Mouse (Mus musculus) urinary bladder, postnatal 14 days (tissue): ENCODE results near the gene Olfr492.

Experiments
- DNase-seq: peaks from one replicate; pipeline ENCODE4 v3.0.0; 2021; ENCODE audit warnings: low spot score

The Olfr492 gene

DNA sequence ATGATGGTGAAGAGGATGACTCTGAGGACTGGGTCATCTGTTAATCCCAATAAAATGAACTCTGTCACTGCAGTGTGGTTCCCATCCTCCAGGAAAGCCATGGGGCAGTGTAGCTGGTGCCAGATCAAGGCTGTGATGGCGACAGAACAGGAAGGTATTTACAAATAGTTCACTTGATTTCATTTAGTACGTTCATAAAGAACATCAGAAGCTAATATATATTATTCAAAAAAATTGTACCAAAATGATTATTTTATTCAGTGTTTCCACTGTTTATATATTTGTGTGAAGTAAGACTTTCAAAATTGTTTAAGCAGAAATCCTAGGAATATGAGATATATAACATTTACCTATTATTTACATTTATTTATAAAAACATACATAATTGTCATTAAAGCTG, at the start of gene Olfr492:
Olfr492 (minus strand) TSS at position 101 of the 400 bp plus-strand sequence.
- DNase-seq: no peak

DNA sequence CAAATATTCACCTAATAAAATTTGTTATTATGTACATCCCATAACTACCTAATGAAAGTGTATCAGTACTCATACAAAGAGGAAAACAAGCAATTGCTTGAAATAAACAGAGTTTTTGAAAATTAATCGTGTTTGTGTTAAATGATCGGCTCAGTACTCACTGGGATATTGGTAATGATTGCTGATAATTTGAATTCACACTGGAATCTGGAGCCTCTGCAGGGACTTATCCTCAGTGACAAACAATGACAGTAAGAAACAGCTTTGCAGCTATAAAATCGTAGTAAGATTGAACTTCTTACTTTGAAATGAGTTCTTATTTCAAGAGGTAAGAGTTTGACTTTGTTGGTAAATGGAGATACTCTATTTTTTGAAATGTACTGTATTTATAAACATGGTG, 41.6 kb upstream of the Olfr492 start, which contains the start of gene Olfr494:
Olfr494 (plus strand) TSS at position 301 of the 400 bp plus-strand sequence.
- DNase-seq: no peak

DNA sequence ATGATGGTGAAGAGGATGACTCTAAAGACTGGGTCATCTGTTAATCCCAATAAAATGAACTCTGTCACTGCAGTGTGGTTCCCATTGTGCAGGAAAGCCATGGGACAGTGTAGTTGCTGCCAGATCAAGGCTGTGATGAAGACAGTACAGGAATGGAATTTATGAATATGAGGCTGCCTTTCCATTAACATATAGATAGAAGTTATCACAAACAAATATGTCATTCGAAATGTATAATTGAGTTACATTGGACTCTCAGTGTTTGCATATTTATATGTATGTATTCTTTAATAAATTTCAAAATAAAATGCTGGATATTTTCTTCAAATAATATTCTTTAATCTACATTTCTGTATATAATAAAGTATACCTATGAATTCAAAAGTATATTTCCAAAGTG, 23.4 kb upstream of the Olfr492 start, which contains the start of gene Olfr493:
Olfr493 (minus strand) TSS at position 101 of the 400 bp plus-strand sequence.
- DNase-seq: no peak

DNA sequence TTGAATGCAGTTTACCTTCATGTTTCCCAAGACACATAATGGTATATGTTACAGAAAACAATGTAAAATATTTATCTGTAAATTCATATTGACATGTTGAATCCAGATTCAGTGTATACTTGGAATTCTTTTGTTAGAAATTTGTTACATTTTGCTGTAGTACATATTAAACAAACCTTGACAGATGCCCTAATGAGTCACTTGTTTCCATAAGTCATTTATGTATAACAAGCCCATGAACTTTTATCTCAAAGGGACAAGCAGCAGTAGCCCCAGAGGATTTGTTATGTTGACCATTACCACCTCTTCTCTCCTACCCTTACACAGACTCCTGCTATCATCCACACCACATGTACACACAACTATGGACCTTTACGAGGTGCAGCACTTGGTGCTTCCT, 10.3 kb downstream of the Olfr492 start, which contains the start of gene Olfr491:
Olfr491 (plus strand) TSS at position 301 of the 400 bp plus-strand sequence.
- DNase-seq: no peak

DNA sequence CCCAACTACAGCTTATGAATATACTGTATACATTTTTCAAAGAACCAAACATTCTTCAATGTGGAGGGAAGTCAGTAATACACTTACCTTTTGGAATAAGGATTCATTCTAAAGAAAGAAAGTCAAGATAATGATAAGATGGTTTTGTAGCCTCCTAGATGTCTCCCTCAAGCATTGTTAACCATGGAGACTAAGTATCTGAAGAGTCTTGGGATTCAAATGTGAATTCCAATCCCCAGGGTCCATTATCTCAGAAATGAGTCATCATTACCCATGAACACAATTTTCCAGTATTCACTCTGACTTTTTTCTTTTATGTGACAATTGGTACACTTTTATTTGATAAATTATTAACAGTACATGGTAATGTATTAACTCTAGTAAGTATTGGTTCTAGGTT, 34.6 kb downstream of the Olfr492 start, which contains the start of gene Olfr490:
Olfr490 (minus strand) TSS at position 101 of the 400 bp plus-strand sequence.
- DNase-seq: no peak
